Mouse (Mus musculus) embryo, embryonic 10 days (tissue): Measurements from ENCODE around the gene Clybl.
A peak's percentile ranks its signal among the peaks of the same experiment; 100 is the strongest.

ENCODE experiments used
- DNase-seq: peaks from one replicate; pipeline ENCODE4 v3.0.0-alpha.2; 2015; ENCODE audit warnings: low spot score

Gene Clybl

GRCm38 (mm10) chr14:122181078-122181814, at the start of gene Clybl:
Gene Clybl, plus strand, starts transcription at chr14:122181704.
- DNase-seq, result peak; percentile 97

DNA sequence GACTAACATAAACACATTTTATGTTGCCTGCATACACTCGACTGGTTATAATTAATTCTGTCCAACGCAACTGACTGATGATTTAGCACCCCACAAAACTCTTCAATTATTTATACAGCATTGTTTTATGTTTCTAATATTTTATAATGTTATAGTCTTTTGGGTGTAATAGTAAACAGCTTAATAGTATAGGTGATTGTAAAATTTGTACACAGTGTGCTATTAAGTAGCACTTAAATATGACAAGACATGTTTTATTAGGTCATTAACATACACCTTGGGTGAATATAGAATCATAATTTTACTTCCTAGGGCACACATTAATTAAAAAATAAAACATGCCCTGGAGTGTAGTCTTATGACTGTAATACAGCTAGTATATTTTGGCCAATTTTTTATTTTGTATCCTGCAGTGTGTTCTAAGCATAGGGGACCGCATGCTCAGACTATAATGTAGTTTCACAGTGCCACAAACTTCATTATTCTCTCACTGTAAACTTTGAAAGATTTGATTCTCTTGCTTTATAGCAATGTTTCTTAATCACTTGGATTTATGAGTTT, 45.1 kb upstream of the Clybl start:
- no peak for DNase-seq

DNA sequence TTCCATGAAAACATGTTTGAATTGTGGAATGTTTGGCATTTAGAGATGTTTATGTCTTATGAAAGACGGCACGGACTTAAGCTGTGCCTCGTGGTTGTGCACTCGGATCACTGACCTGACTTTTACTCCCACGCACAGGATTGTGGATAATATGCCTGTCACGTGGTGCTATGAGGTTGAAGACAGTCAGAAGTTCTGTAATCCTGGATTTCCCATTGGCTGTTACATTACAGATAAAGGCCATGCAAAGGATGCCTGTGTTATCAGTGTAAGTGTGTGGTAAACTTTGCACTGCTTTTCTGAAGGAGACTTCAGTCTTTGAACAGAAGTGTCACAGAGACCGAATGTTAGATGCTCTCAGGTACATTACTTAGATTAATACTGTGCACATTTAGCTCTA, 44.3 kb upstream of the Clybl start:
- no peak for DNase-seq

- no peak for DNase-seq
Observed at GRCm38 (mm10) chr14:122140126-122140525, 41.4 kb upstream of the Clybl start.

GRCm38 (mm10) chr14:122143585-122144269, 37.8 kb upstream of the Clybl start:
- no peak for DNase-seq

DNA sequence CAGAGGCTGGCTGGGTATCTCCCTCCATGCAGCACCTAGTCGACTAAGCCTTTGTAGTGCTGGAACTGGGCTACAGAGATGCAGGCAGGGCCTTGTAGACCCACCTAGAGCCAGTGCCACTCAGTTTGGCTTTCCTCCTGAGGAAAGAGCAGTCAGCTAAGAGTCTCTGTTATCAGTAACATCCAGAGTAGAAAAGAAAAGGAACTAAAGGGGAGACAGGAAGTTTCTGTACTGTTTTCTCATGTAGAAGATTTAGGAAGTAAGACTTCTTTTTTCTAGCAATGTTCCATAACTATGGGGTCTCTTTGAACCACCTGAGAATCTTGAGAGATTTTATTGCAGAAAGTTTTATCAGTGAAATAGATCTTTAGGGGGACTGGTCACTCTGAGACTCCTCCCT, 36.1 kb upstream of the Clybl start:
- no peak for DNase-seq

GRCm38 (mm10) chr14:122150616-122151015, 30.9 kb upstream of the Clybl start:
- no peak for DNase-seq

DNA sequence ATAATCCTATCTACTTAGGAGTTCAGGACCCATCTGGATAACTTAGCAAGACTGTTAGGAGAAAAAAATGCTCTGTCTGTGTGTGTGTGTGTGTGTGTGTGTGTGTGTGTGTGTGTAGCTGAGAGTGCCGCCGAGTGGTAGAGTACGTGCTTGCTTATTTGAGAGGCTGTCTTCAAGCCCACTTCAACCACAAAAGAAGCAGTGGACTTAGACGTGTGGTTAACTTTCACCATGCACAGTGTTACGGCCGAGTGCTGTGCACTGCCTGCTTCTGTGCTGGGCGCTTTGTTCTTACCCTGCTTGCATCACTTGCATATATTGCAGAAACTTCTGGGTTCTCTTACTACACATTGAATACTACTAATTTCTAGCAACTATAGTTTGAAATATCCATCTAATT, 23.8 kb upstream of the Clybl start:
- DNase-seq, result no peak

DNA sequence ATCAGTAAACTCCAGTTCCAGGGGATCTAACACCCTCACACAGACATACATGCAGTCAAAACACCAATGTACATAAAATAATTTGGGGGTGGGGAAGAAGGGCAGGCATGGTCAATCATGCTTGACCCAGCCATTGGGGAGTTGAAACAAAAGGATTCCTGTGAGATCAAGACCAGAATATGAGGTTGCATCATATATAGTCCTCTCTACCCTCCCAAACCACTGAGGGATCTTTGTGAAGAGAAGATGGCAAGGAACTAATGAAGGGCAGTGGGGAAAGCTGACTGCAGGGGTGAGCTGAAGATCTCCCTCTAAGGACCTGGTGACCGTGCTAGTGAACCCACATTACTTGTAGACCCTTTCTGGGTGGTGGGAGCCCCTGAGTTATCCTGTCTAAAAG, 20.6 kb upstream of the Clybl start:
- no peak for DNase-seq

DNA sequence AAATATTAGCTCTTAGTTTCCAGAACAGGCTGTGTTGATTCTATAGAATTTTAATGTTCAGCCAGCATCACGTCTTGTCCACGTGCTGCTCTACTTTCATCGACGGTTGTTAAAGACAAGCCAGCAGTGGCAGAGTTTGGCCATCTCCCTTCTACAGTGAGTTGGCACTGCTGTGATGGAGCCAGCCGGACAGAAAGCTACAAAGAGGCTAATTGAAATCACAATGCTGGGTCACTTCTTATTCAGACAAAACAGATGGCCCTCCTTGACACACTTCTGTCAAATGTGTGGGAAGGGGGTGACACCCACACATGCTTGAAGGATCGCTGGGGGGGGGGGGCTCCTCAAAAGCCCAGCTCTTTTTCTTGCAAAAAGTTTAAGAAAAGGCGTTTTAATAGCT, 12.6 kb upstream of the Clybl start:
- DNase-seq, result no peak

DNA sequence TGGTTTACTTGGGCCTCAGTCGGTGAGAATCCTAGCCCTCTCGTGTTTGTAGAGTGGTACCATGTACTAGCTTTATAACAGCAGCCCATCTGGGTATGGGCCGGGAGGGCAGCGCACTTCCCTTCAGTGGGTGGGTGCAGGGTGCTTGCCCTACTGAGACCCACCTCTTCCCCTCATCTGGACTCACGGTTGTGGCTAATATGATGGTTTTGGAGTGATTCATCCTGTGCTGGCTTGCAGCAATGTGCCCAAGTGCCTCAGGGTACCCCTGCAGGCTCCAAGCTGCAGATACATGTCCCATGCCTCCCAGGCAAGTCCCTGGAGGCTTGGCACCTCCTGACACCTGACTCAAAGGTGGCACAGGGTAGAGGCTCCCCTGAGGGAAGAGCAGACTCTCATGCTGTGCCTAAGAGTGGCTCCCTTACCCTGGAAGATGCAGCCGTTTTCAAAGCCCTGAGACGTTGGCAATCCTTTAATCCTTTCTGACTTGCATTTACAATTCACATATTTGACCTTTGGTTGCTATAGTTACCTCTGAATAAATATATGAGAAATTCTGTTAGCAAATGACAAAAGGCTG, 11.2 kb upstream of the Clybl start:
- no peak for DNase-seq

GRCm38 (mm10) chr14:122171031-122171430, 10.5 kb upstream of the Clybl start:
- DNase-seq, result no peak

- no peak for DNase-seq
Observed at GRCm38 (mm10) chr14:122176263-122176798, 5.2 kb upstream of the Clybl start.

DNA sequence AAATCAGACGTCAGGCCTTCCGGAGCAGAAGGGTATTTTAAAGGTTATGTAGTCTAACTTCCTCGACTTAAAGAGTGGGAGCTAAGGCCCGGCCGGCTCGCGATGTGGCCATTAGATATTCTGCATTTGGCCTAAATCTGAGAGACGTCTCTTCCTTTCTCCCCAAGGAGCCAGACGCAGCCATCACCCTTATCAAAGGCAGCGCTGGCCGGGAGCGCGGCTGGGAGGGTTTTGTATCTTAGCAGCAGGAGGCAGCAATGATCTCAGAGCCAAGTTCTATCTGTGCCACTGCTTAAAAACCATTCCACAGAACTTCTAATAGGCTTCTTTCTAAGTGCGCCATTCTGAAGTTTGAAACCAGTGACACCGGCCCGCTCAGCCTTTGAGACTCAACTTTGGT, 2.2 kb upstream of the Clybl start:
- DNase-seq, result no peak

DNA sequence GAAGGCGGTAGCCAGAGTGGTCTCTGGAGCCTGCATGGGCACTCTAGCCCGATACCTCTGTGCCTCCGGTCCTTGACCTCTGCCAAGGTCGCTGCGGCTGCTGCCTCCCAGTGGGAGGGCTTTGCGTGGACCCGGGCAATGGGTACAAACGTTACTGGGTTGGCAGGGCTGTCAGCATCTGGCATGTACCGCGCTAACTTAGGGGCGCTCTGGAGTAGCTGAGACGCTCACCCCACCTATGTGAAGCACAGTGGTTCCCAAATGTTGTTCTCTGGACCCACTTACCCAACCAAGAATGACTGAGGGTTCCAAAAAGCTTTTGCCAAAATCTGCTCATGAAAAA, 282 bp downstream of the Clybl start:
- no peak for DNase-seq

DNA sequence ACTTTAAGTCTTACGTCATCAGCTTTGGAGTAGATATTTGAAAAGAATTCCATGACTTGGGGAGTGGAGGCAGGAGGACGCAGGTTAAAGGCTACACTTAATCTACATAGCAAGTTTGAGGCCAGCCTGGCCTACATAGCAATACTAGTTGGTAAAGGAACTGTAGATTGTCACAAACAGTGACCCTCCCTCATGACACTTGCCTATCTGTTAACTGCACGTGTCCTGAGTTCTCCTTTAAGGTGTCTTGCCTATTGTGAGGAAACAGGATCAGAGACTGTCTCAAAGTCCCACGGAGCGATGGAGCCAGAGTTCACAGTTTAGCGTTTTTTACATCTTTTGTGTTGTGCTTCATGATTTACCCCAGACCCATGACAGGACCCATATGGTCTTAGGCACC, 716 bp downstream of the Clybl start:
- DNase-seq, result no peak

GRCm38 (mm10) chr14:122183974-122184373, 2.5 kb downstream of the Clybl start:
- DNase-seq, result no peak

DNA sequence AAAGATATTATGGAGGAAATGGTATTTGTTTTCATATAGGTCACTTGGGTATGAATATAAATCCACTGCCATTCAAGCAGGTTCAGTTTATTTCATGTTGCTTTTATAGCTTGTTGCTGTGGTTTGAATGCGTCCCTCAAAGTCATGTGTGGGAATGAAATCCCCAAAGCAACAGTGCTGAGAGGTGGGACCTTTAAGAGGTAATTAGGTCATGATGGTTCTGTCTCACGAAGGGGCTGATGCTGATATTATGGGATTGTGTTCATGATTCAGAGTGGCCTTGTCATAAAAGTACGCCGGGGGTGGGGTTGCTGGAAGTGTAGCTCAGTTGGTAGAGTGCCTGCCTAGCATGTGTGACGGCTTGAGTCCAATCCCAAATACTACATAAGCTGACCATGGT, 6.7 kb downstream of the Clybl start:
- no peak for DNase-seq

DNA sequence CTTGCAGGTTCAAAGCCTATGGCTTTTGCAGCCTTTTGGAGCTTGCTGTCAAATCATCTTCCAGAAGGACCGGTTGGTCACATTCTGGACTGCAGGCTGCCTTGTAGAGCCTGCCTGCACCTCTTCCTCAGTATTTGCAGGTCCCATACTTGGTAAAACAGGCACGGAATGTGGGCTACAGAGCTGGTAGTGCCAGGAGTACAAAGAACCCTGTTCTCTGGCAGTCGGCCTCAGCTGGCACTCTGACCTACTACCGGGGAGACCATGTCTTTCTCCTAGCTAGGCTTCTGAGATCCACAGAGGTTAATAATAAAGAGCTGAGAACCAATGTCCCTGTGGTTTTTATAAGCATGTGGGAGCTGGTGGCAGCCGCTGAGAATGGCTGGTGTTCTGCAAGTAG, 8.4 kb downstream of the Clybl start:
- no peak for DNase-seq

DNA sequence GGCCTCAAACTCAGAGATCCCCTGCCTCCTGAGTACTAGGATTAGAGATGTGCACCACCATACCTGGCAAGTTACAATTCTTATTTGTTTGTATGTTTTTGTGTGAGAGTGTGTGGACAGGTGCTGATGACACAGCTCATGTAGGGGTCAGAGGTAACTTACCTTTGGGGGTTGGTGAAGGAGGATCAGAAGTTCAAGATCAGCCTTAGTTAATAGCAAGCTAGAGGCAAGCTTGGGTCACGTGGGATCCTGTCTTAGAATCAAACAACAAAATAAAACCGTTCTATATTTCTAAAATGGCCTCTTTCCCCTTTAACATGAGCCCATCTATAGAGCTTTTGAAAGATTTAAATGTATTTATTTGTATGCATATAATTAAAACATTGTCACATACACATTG, 9.0 kb downstream of the Clybl start:
- DNase-seq, result no peak

DNA sequence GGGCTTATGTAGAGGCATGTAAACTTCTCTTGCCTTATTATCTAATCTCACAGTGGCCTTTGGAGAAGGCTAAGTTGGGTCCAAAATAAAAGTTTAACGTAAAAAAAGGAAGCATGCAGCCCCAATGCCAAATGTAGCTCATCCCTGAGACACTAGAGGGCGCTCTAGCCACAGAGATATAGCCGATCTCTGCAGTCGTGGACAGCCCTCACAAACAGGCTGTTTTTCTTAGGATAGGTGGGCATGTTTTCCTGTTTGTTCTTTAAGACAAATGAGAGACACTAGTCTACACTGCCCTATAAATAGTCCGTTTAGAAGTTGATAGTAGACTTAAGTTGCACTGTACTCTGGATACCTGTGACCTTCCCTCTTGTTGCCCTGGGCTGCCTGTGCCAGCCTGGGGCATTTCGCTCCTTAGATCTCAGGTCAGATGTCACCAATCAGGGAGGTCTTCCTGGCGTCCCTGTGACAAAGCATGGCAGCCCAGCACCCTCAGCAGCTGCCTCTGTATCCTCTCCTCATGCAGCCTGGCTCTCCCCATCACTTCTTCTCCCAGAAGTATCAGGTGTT, 9.5 kb downstream of the Clybl start:
- peak; percentile 89 for DNase-seq

DNA sequence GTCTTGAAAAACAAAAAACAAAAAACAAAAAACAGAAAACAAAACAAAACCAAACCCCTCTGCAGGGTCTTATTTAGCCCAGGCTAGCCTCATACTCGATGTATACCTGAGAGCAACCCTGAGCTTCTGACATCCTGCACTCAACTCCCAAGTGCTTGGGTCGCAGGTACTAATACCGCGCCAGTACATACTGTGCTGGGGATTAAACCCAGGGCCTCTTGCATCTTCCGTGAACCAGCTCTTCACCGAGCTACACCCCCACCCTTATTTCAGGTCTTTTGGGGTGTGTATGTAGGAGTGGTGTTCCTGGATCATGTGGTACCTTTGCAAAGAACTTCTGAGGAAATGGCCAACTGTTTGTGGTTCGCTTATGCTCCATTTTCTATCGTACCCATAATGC, 13.1 kb downstream of the Clybl start:
- no peak for DNase-seq

- DNase-seq, result no peak
Observed at GRCm38 (mm10) chr14:122196851-122197250, 15.3 kb downstream of the Clybl start.
